Mouse (Mus musculus) cerebellum, adult 2 months (tissue): ENCODE data around the gene Cpne4.

Source experiments
- CTCF ChIP-seq: fragments of 200-500 bp; IDR thresholded peaks from 2 replicates; pipeline ENCODE4 v1.5.1; 2011; ENCODE audit warnings: low read depth, mild to moderate bottlenecking, control low read depth, low read length, moderate library complexity, borderline replicate concordance; ENCODE audit not compliant: insufficient read depth
- POLR2A ChIP-seq: fragments of 200-500 bp; IDR thresholded peaks from 2 replicates; pipeline ENCODE4 v1.6.1; 2011; ENCODE audit warnings: low read length, control low read depth, borderline replicate concordance; ENCODE audit not compliant: insufficient read depth

DNA sequence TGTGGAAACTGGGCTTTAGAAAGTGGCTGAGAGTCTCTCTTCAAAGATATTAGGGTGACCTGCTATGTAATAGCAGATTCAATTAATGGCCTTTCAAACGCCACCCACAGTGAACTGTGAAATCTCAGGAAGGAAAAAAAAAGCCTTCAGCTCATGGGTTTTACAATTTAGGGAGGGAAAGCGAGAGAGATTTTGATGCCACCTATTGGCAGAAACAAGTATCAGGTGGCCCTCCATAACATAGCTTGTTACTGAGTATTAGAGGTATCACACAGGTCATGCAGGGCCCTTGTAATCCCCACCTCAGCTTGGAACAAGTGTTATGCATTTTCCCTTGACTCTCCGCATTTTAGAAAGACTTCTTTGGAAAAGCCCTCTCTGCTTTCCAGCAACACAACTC lies 18.7 kb downstream of the Cpne4 start:
- TF ChIP-seq CTCF (no peak), POLR2A (no peak)
